Comparison of ENCODE assay signal across 18 mouse cellular contexts in the genomic region with DNA sequence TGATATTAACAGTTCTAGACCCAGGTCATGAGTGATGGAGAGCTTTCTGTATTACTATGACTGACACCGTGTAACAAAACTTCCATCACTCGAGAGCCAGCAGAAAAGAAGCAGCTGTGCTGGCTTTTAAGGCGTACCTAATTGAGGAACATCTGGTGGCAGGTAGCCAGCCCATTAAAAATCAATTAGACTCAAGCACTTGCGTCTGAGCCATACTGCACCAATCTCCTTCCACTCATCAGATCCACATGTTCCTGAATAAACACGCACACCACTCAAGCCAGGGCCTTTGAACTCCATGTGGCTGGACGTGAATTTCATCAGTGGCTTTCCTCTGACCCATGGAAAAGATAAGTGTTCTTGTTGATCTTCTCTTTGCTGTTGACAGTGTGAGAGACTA.
DNase-seq lines count a peak whose midpoint lies in the region; ATAC-seq and TF ChIP-seq lines count a peak whose summit lies in the region.
"Had no signal": no experiment of that assay in that cellular context is flagged by ENCODE, and none has a peak within 500 bp of the region (broad histone marks: within the 10 kb centered on the region; RNA-seq: fewer than 3 reads in every experiment).

No protein-coding gene starts in this region.

- intact Hi-C loops in gastrocnemius, adult 2 months (cut with DNase I), result no loop called here
- intact Hi-C loops in left cerebral cortex, postnatal 36 days (cut with DNase I), result loop anchor here (10.0 kb wide), 1 partner anchor 72 kb away; no protein-coding TSS in a partner anchor

- H3K9ac ChIP-seq in limb, embryonic 11.5 days (ENCODE audit: low read length), result no peak overlapping the region
- H3K9ac ChIP-seq: embryonic facial prominence, embryonic 12.5 days; liver, embryonic 13.5 days; midbrain, embryonic 15.5 days; stomach, embryonic 15.5 days had no signal

- no peak for ATAC-seq in limb, embryonic 11.5 days (ENCODE audit: insufficient number of reproducible peaks, low FRiP score, low TSS enrichment, low read depth)
- ATAC-seq: hindbrain, embryonic 16.5 days; midbrain, embryonic 15.5 days had no signal

- H3K4me2 ChIP-seq in limb, embryonic 11.5 days (ENCODE audit: low read depth, severe bottlenecking), result no peak overlapping the region
- H3K4me2 ChIP-seq: embryonic facial prominence, embryonic 12.5 days; liver, embryonic 13.5 days; midbrain, embryonic 15.5 days; stomach, embryonic 15.5 days had no signal

- no peaks in the 10 kb centered on the region for H3K36me3 ChIP-seq in limb, embryonic 11.5 days (ENCODE audit: control insufficient read depth, insufficient read depth, low read length)
- H3K36me3 ChIP-seq: embryonic facial prominence, embryonic 12.5 days; liver, embryonic 13.5 days; midbrain, embryonic 15.5 days; stomach, embryonic 15.5 days had no signal

- WGBS in limb, embryonic 11.5 days, result 4% methylated on average over 6 of the region's 6 CpGs
- WGBS in cerebellum, adult 2 months, result 63% methylated on average over 6 of the region's 6 CpGs

- no peak for TF ChIP-seq CTCF in cerebellum, adult 2 months (IDR thresholded peaks at IDR 0.05; ENCODE audit: borderline replicate concordance, insufficient read depth, low read depth, low read length)
- no peak for TF ChIP-seq CTCF in gastrocnemius, adult 2 months (IDR thresholded peaks at IDR 0.05)

- peaks cover 3% of the 10 kb centered on the region; the same call in 1 of the 2 replicates for H3K4me1 ChIP-seq in limb, embryonic 11.5 days (ENCODE audit: control insufficient read depth, insufficient read depth, low read length)
- no peaks in the 10 kb centered on the region for H3K4me1 ChIP-seq in cerebellum, adult 2 months (ENCODE audit: control insufficient read depth, insufficient read depth, low read length)
- H3K4me1 ChIP-seq: liver, embryonic 13.5 days; midbrain, embryonic 15.5 days; stomach, embryonic 15.5 days had no signal

- H3K4me3 ChIP-seq in limb, embryonic 11.5 days (ENCODE audit: low read depth, low read length), result no peak overlapping the region
- no peak overlapping the region for H3K4me3 ChIP-seq in cerebellum, adult 2 months (replicated peaks; ENCODE audit: insufficient read depth, low read depth, low read length)
- no peak overlapping the region for H3K4me3 ChIP-seq in gastrocnemius, adult 2 months
- H3K4me3 ChIP-seq: embryonic facial prominence, embryonic 12.5 days; liver, embryonic 13.5 days; midbrain, embryonic 15.5 days; stomach, embryonic 15.5 days had no signal

- no peaks in the 10 kb centered on the region for H3K9me3 ChIP-seq in limb, embryonic 11.5 days (ENCODE audit: control insufficient read depth, low read length)
- H3K9me3 ChIP-seq: embryonic facial prominence, embryonic 12.5 days; liver, embryonic 13.5 days; midbrain, embryonic 15.5 days; stomach, embryonic 15.5 days had no signal

- peak; percentile 80 for DNase-seq in embryo, embryonic 10 days (ENCODE audit: low spot score)
- peak; percentile 61 for DNase-seq in embryo, embryonic 11 days
- DNase-seq in limb, embryonic 11.5 days (ENCODE audit: low spot score), result peak; percentile 65
- peak; percentile 9 for DNase-seq in lung, postnatal 36 days
- DNase-seq in cerebellum, adult 2 months, result no peak
- no peak for DNase-seq in gastrocnemius, adult 2 months
- no peak for DNase-seq in left cerebral cortex, postnatal 36 days (ENCODE audit: low spot score in 2 of 2)
- DNase-seq: cerebellum, postnatal 10 days; gastrocnemius, postnatal 36 days; kidney, adult 11 months; kidney, postnatal 25 days; liver, embryonic 13.5 days; right cerebral cortex, postnatal 14 days; thymus, adult 2 months had no signal

- TF ChIP-seq POLR2A in cerebellum, adult 2 months (IDR thresholded peaks at IDR 0.05; ENCODE audit: borderline replicate concordance, insufficient read depth, low read length), result no peak

- no peak overlapping the region for H3K27ac ChIP-seq in limb, embryonic 11.5 days (replicated peaks; ENCODE audit: low read depth, low read length)
- H3K27ac ChIP-seq in cerebellum, adult 2 months (ENCODE audit: insufficient read depth, low read length), result no peak overlapping the region
- no peak overlapping the region for H3K27ac ChIP-seq in gastrocnemius, adult 2 months
- H3K27ac ChIP-seq: embryonic facial prominence, embryonic 12.5 days; liver, embryonic 13.5 days; midbrain, embryonic 15.5 days; stomach, embryonic 15.5 days had no signal

- H3K27me3 ChIP-seq in limb, embryonic 11.5 days (ENCODE audit: control insufficient read depth, insufficient read depth, low read length), result no peaks in the 10 kb centered on the region
- no peaks in the 10 kb centered on the region for H3K27me3 ChIP-seq in cerebellum, adult 2 months (ENCODE audit: control insufficient read depth, insufficient read depth, low read length)
- H3K27me3 ChIP-seq: embryonic facial prominence, embryonic 12.5 days; liver, embryonic 13.5 days; midbrain, embryonic 15.5 days; stomach, embryonic 15.5 days had no signal

Comparison
In these comparisons a context has a peak if more than half of its experiments do, and no peak if none do; other contexts are left out.
1. DNase-seq: peak in embryo, embryonic 10 days (single experiment), embryo, embryonic 11 days (single experiment), limb, embryonic 11.5 days (single experiment) and lung, postnatal 36 days (single experiment); none in cerebellum, adult 2 months (0 of 2), gastrocnemius, adult 2 months (single experiment) and left cerebral cortex, postnatal 36 days (0 of 2).